Mouse (Mus musculus): ENCODE data around the gene Phf2.

DNA sequence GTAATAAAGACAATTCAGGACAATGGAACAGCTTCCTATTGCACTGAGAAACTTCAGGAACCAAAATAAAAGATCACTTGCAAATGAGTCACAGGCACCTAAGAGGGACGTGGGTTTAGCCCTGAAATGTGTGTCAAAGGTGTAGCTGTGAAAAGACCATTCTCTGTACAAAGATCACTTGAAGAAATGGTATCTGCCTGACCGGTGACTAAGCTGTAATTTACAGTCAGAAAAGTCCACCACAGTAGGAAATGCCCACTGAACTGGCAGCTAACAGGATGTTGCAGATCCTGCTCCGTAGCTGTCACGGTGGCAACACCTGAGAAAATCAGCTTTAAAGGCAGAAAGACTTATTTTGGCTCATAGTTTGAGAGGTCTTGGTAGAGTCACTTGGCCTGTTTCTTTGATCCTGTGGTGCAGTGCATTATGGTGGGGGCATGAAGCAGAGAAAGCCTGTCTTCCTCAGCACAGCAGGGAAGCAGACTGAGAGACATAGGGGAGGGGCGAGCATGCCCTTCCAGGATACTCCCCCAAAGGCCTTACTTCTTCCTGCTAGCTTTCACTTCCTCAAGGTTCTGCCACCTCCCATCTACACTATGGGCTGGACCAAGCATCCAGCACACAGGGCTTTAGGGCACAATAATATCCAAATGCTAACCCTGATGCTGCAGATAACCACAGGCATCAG, 28.9 kb downstream of the Phf2 start:
- TF ChIP-seq GATA1 (IDR thresholded peaks at IDR 0.05; ENCODE audit: borderline replicate concordance, low read length) (no peak), FLI1 (IDR thresholded peaks at IDR 0.05; ENCODE audit: low read length) (no peak)

Measured in megakaryocyte, embryonic 14.5 days (primary cell).